Mouse (Mus musculus) megakaryocyte progenitor cell, adult 5-6 weeks (primary cell): Measurements from ENCODE around the gene Pcp4l1. TPM values are rescaled to one million over a fixed set of nuclear protein-coding genes. Genes with fewer than 3 reads are reported as not detected.

Experiments used
- ATAC-seq: replicated peaks from 2 replicates; pipeline ENCODE4 v1.8.0; 2016; ENCODE audit warnings: mild to moderate bottlenecking, moderate TSS enrichment, inconsistent platforms; ENCODE audit not compliant: poor library complexity
- total RNA-seq, 2 experiments: library from RNA; stranded (forward) in 1 of 2; stranded (reverse) in 1 of 2; fragments of 157-497, 149-512 nt in 1 of 2; fragments of 200-1000 nt in 1 of 2; gene quantifications; 2 replicates each; pipeline versions ENCODE4 v1.2.3 to v1.2.4; 2015 to 2017

The Pcp4l1 gene
- total RNA-seq, 2 experiments from 2014 or later: 8.5 to 12.8 TPM

DNA sequence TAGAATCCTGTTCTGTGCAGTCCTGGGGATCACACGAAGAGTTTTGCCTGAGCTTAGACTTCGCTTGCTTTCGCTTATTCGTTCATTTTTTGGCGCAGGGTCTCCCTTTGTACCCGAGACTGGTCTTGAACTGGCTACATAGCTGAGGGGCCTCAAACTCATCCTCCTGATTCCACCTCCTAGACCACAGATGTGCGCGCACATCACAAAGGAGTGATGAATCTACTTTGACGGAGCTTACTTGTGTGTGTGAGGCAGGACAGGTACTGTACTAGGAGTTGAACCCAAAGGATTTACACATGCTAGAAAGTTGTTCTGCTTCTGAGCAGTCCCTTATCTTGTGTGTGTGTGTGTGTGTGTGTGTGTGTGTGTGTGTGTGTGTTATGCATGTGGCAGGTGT is 5.2 kb downstream of the Pcp4l1 start:
- ATAC-seq: no peak

DNA sequence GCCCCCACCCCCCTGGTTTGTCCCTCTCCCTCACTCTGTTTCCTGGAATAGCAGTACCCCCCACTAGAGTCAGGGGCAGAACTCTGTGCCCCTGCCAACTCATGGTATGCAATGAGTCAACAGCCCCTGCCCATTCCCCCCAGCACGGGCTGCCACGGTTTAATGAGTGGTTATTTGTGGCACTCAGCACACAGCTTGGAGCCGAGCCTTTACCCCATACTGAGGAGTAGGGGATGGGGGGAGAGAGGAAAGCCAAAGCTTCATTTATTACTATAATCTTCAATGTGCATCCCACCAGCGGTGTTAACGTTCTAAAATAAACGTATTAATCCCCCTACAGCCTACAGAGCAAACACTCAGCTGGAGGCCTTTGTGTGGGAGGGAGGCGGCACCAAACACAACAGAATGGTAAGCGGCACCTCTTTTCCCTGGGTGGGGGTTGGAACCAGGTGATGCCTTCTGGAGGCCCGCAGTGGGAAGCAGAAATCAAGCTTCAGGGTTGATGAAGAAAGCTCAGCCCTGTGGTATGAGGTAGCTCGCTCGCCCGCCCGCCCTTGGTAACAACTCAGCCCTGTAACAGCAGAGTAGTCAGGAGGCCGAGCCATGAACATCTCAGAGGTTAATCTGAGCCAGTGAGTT is 6.5 kb downstream of the Pcp4l1 start:
- no peak for ATAC-seq

DNA sequence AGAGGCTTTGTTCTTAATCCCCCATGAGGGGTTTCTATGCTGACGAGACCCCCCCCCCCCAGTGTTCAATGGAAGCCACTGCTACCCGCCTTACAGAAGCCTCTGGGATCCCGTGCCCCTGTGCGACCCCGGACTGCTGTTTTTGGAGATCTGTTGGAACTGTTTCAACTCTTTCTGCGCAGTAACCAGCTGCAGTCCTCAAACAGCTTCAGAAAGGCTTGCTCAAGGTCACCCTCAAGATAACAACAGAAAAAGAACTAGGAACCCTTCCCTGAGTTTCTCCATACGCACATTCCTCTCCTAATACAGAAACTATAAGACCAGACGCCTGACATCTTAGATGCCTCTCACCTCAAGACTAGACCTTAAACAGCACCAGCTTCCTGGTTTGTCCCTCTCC is 7.0 kb downstream of the Pcp4l1 start:
- ATAC-seq: no peak

GRCm38 (mm10) chr1:171187851-171188700 is 8.0 kb downstream of the Pcp4l1 start:
- ATAC-seq: peak; percentile 51

- no peak for ATAC-seq
Observed at GRCm38 (mm10) chr1:171185655-171186054, 10.4 kb downstream of the Pcp4l1 start.

GRCm38 (mm10) chr1:171184314-171184713 is 11.8 kb downstream of the Pcp4l1 start:
- peak; percentile 81 for ATAC-seq

DNA sequence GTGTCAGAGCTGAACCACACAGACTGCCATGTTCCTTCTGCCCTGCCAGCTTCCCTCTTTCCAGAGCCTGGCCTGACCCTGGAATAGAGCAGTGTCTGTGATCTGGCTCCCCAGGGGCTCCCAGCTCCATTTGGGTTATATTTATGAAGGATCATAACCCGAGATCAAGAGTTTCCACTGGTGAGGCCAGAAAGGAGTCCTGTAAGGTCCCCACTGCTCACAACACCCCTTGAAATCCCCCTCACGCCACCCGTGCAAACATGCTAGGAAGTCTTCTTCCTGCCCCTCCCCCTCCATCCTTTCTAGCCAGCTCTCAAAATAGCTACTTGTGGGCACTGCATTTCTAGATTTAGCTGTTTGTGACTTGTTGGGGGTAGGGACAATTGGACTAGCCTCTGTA is 12.4 kb downstream of the Pcp4l1 start:
- 0 out of 2 replicates have a peak, but pooled peaks have one; percentile 25 for ATAC-seq

DNA sequence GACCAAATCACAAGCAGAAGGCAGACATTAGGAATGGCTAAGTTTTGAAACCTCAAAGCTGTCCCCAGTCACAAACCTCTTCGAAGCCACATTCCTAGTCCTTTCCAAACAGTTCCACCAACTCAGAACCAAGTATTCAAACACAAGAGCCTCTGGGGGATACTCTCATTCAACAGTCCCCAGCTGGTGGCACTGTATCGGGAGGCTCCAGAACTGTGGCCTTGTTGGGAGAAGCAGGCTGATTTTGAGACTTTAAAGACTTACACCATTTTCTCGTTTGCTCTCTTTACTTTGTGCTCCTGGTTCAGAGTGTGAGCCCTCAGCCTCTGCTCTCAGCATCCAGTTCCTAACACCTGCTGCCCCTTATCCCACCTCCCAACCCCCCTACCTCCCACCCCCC is 13.0 kb downstream of the Pcp4l1 start:
- ATAC-seq: no peak

DNA sequence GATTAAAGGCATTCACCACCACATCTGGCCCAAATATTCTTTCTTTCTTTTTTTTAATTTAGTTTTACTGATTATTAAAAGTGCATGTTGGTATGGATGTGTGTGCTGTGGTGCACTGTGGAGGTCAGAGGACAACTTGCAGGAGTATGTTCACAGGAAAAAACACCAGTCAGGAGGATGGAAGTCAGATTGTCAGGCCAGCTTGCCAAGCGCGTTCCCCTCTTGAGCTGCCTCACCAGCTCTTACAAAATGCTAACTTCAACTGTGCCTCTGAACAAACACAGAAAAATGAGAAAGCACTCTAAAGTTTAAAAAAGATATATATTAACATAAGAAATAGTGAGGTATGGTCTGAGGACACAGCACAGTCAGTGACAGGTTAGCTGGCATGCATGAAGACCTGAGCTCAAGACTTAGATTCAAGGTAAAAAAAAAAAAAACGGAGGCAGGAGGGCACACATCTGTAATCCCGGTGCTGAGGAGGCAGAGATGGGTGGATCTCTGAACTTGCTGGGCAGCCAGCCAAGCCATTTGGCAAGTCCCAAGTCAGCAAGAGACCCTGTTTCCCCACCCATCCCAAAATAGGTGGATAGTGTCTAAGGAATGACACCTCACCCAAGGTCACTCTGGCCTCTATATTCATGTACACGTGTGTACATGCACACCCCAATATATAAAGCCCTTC is 16.4 kb downstream of the Pcp4l1 start:
- no peak for ATAC-seq

- no peak for ATAC-seq
Observed at GRCm38 (mm10) chr1:171172779-171173178, 23.3 kb downstream of the Pcp4l1 start.

DNA sequence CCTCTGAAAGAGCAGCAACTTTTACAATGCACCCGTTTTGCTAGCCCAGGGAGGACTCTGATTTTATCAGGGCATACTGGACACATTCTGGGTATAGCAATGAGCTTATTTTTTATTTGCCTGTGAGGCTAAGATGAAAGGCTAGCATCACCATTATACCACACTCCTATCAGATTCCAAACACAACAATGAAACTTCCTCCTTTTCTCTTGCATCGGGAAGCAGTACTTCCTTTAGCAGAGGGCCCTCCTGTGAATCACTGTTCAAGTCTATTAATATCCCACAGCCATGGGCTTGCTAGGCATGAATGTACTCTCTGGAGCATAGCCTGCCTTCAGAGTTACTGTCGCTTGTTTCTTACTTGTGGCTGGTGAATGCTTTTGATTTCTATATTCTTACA is 24.9 kb downstream of the Pcp4l1 start:
- ATAC-seq: peak; percentile 54

DNA sequence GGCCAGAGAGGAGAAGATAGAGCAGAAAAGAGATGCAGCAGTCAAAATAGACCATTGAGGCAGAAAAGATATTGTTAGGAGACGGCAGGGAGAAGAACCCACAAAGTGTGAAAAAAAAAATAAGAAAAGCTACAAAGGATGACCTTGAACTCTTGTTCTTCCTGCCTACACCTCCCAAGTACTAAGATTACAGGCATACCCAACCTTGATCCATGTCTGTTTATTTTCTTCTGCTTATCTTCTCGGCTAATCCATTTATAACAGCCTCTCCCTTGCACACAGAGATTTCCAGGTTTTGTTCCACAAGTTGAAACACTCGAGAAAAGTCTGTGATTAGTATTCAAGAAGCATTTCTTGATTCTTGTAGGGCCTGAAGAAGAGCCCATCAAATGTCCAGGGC is 26.2 kb downstream of the Pcp4l1 start:
- no peak for ATAC-seq

GRCm38 (mm10) chr1:171168906-171169305 is 27.2 kb downstream of the Pcp4l1 start:
- ATAC-seq: no peak

- no peak for ATAC-seq
Observed at GRCm38 (mm10) chr1:171165629-171166345, 30.3 kb downstream of the Pcp4l1 start.

DNA sequence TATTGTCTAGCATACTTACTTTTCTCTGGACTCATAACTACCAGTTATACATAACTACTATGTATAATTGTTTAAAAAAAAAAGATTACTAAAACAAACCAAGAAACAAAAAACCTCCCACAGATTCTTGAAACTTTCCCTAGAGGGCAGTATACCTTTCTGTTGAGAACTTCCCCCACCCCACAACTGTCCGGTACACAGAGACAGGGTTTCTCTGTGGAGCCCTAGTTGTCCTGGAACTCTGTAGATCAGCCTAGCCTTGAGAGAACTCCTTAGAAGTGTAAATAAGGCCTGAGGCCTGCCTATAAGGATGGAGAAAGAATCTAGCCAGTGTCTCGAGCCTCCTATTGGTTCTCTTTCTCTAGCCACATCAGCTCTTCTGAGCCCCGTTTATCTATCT is 31.8 kb downstream of the Pcp4l1 start:
- peak; percentile 74 for ATAC-seq

- no peak for ATAC-seq
Observed at GRCm38 (mm10) chr1:171162526-171162925, 33.5 kb downstream of the Pcp4l1 start.

- ATAC-seq: peak; percentile 63
Observed at GRCm38 (mm10) chr1:171159485-171159975, 36.5 kb downstream of the Pcp4l1 start.

DNA sequence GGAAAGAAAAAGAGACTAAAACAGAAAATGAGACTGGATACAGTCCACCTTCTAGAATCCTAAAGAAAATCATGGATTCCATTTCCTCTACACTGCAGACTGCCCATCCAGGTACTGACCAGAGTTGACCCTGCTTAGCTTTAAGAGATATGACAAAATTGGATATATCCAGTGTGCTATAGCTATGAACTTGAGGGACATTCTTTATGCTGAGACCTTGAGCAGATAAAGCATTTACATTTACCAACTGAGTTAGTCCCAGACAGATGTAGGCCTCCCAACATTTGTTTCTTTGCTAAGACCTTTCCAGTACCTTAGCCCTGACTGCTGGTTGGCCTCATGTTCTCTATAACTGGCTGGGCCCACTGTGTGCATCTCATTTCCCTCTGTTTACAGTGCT is 38.1 kb downstream of the Pcp4l1 start:
- no peak for ATAC-seq

DNA sequence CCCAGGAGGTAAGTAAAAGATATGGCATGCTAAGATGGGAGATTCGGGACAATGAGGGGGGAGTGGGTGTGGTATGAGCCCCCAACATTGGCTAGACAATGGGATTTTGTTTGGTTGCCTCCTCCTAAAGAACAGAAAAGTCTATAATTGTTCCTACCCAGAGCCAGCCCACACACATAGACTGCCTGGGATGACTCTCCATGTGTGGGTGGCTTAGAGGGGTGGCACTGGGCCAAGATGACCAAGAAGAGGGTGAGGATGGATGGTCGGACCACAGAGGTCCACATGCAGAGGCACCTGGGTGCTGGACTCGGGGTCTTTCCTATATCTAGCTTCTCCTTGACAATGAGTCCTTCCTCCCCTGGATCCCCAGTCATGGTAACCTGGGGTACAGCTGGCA is 39.4 kb downstream of the Pcp4l1 start:
- no peak for ATAC-seq

GRCm38 (mm10) chr1:171151966-171152365 is 44.1 kb downstream of the Pcp4l1 start:
- no peak for ATAC-seq

GRCm38 (mm10) chr1:171150838-171151391 is 45.2 kb downstream of the Pcp4l1 start:
- ATAC-seq: peak; percentile 20
